ENCODE assay signal across 14 mouse cellular contexts in the genomic region with DNA sequence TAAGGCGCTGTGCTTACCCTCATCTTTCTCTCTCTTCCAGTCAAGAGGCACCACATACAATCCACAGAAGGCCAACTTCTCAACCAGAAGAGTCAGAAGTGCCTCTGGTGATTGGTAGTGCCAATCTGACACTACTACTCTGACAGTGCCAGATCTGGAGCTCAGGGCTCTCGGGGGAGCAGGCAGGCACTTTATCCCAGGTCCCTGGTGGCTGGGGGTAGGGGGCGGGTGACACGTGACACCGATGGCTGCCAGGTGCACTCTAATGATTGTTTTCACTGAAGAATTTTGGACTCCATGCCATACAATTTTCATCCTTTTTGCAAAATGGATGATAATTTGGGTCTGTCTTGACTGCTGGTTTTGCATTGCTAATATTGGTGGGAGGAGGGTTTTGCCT.
"Had no signal": no experiment of that assay in that cellular context is flagged by ENCODE, and none has a peak within 500 bp of the region (broad histone marks: within the 10 kb centered on the region; RNA-seq: fewer than 3 reads in every experiment).

No protein-coding gene starts in this region.

- H3K36me3 ChIP-seq: midbrain, embryonic 10.5 days; midbrain, embryonic 12.5 days; neural tube, embryonic 13.5 days; neural tube, embryonic 15.5 days had no signal

- H3K9me3 ChIP-seq: midbrain, embryonic 10.5 days; midbrain, embryonic 12.5 days; neural tube, embryonic 13.5 days; neural tube, embryonic 15.5 days had no signal

- H3K27ac ChIP-seq: neural tube, embryonic 13.5 days had no signal

- H3K9ac ChIP-seq: lung, embryonic 14.5 days; midbrain, embryonic 12.5 days; neural tube, embryonic 13.5 days; neural tube, embryonic 15.5 days had no signal

- DNase-seq: lung, embryonic 14.5 days; lung, postnatal 10 days; lung, postnatal 4 days; right cerebral cortex, adult 18-20 months; right cerebral cortex, postnatal 25 days; spleen, adult 18-20 months; thymus, adult 18-20 months; thymus, postnatal 14 days; thymus, postnatal 36 days had no signal

- H3K4me2 ChIP-seq: lung, embryonic 14.5 days; midbrain, embryonic 12.5 days; neural tube, embryonic 13.5 days; neural tube, embryonic 15.5 days had no signal

- H3K27me3 ChIP-seq: midbrain, embryonic 12.5 days; neural tube, embryonic 13.5 days; neural tube, embryonic 15.5 days had no signal

- H3K4me3 ChIP-seq: midbrain, embryonic 10.5 days; midbrain, embryonic 12.5 days; myocyte; neural tube, embryonic 13.5 days; neural tube, embryonic 15.5 days had no signal
